Mouse (Mus musculus) hindbrain, embryonic 15.5 days (tissue): ENCODE results near the gene Nuak2. TPM values are rescaled to one million over a fixed set of nuclear protein-coding genes. Genes with fewer than 3 reads are reported as not detected.
"Not testable (repeated sequence)": the region's sequence is repeated elsewhere in the genome, so short reads cannot be mapped to it uniquely, and the experiment has no call there.

Experiments
- ATAC-seq: fragments of 200-750 bp; cut with Nextera tagmentation; 2 replicates; pipeline ENCODE4 v1.8.0; 2017; ENCODE audit warnings: low read depth, moderate number of reproducible peaks, moderate TSS enrichment; ENCODE audit not compliant: low FRiP score
- H3K27ac ChIP-seq: fragments of 300-500 bp; sonication (generic); replicated peaks from 2 replicates; pipeline ENCODE4 v1.5.1; 2015; ENCODE audit warnings: mild to moderate bottlenecking, inconsistent platforms
- H3K27me3 ChIP-seq: fragments of 300-500 bp; sonication (generic); 2 replicates; pipeline ENCODE4 v1.6.1; 2015; ENCODE audit warnings: control low read depth, inconsistent platforms
- H3K36me3 ChIP-seq: fragments of 300-500 bp; sonication (generic); 2 replicates; pipeline ENCODE4 v1.6.1; 2015; ENCODE audit warnings: control low read depth, inconsistent platforms
- H3K4me1 ChIP-seq: fragments of 300-500 bp; sonication (generic); replicated peaks from 2 replicates; pipeline ENCODE4 v1.6.1; 2015; ENCODE audit warnings: control low read depth, inconsistent platforms
- H3K4me2 ChIP-seq: fragments of 300-500 bp; sonication (generic); 2 replicates; pipeline ENCODE4 v1.6.1; 2015; ENCODE audit warnings: moderate library complexity, mild to moderate bottlenecking, inconsistent platforms
- H3K4me3 ChIP-seq: fragments of 300-500 bp; sonication (generic); 2 replicates; pipeline ENCODE4 v1.5.1; 2015; ENCODE audit warnings: mild to moderate bottlenecking, inconsistent platforms
- H3K9ac ChIP-seq: fragments of 300-500 bp; sonication (generic); 2 replicates; pipeline ENCODE4 v1.6.1; 2015; ENCODE audit warnings: inconsistent platforms
- H3K9me3 ChIP-seq: fragments of 300-500 bp; sonication (generic); 2 replicates; pipeline ENCODE4 v1.6.1; 2016; ENCODE audit warnings: control low read depth, inconsistent platforms
- WGBS: fragments of 180-500 bp; shearing (Covaris S2); methylation state at CpG from one replicate; pipeline ENCODE4 v1.1.7; 2015; 5-methylcytosine and 5-hydroxymethylcytosine counted together
- polyA plus RNA-seq: library from polyadenylated mRNA; unstranded; fragments of >200 nt; fragmentation: Nextera tagmentation; extraction: Ambion mirVana; gene quantifications from 2 replicates; pipeline ENCODE4 v1.2.1, GENCODE M21; 2015

Nuak2 gene
- polyA plus RNA-seq, 1 experiment from 2014 or later: 12.9 TPM

DNA sequence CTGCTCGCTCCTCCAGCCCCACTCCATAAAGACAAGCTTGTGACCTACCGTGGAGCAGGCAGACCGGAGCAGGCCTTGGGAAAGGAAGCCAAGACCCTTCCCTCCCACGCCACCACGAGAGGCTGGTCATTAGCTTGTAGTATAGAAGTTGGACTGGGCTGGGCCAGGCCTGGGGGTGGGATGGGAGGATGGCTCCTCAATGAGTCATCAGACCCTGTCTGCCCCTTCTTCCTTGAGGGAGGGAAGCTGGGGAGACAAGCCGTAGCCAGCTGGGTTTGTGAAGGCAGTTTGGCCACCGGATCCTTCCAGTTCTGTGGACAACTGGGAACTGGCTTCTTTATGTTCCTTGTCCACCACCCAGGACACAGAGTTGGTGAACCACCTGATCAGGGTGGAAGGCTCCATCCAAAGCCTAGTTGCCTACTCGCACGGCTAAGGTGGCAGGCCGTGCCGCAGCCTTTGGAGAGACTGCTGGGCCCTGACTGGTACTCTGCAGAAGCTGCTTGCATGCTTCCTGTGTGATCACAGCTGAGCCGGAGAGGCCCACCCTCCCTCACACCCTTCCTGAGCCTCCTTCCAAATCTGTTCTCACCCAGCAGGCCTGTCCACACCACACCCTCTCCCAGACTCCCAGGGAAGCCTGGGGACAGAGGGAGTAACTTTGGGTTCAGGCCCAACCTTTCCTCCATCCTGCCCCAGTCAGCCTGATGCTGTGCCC, 30.4 kb downstream of the Nuak2 start:
- ATAC-seq: no peak
- H3K4me3 ChIP-seq: no peak overlapping the region
- no peaks in the 10 kb centered on the region for H3K36me3 ChIP-seq
- H3K27me3 ChIP-seq: no peaks in the 10 kb centered on the region
- H3K9me3 ChIP-seq: no peaks in the 10 kb centered on the region
- H3K4me1 ChIP-seq: no peaks in the 10 kb centered on the region
- H3K9ac ChIP-seq: no peak overlapping the region
- no peak overlapping the region for H3K27ac ChIP-seq
- H3K4me2 ChIP-seq: no peak overlapping the region
- WGBS: 89% methylated on average over 12 of the region's 12 CpGs

DNA sequence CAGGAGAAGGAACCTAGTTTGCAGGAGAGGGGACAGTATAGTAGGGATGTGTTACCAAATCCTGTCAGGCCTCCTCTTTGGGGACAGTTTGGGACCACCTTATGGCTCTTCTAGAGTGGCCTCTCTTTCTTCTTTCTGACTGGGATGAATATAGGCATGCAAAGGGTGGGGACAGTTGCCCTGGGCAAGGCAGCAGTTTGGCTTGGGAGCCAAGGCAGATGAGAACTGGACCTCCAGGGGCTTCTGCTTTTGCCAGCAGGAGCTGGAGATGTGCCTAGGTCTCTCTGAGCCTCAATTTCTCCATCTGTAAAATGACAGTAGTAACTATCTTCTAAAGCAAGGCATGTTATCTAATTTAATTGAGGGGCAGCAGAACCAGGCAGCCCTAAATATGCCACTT, 31.0 kb downstream of the Nuak2 start:
- Histone ChIP-seq H3K4me3 (no peak overlapping the region), H3K9me3 (no peaks in the 10 kb centered on the region)

DNA sequence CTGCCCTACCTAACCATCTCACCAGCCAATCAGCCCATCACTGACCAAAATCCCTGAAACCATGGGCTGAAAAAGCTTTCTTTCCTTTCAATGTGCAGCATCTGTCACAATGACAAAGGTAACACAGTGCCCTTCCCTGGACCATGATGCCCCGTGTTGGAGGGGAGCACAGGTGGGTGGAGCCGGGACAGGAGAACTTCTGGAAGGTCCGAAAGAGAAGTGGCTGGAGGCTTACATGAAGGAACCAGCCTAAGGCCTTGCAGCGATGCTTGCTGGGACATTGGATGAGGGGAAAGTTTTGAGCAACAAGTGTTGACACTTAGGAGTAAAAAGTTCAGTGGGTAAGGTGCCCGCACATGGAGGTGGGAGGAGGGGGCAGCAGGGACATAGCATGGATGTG, 32.5 kb downstream of the Nuak2 start:
- no peak for ATAC-seq
- Histone ChIP-seq H3K27me3 (no peaks in the 10 kb centered on the region), H3K9ac (no peak overlapping the region), H3K4me3 (no peak overlapping the region), H3K4me2 (no peak overlapping the region), H3K27ac (no peak overlapping the region), H3K4me1 (no peaks in the 10 kb centered on the region), H3K9me3 (no peaks in the 10 kb centered on the region), H3K36me3 (no peaks in the 10 kb centered on the region)
- 89% methylated on average over 5 of the region's 5 CpGs for whole genome bisulfite sequencing

More for the DNA sequence above, 31.0 kb downstream of the Nuak2 start:
- H3K27ac ChIP-seq: no peak overlapping the region
- no peaks in the 10 kb centered on the region for H3K36me3 ChIP-seq
- no peak overlapping the region for H3K4me2 ChIP-seq
- no peaks in the 10 kb centered on the region for H3K27me3 ChIP-seq
- ATAC-seq: no peak
- no peaks in the 10 kb centered on the region for H3K4me1 ChIP-seq
- H3K9ac ChIP-seq: no peak overlapping the region

DNA sequence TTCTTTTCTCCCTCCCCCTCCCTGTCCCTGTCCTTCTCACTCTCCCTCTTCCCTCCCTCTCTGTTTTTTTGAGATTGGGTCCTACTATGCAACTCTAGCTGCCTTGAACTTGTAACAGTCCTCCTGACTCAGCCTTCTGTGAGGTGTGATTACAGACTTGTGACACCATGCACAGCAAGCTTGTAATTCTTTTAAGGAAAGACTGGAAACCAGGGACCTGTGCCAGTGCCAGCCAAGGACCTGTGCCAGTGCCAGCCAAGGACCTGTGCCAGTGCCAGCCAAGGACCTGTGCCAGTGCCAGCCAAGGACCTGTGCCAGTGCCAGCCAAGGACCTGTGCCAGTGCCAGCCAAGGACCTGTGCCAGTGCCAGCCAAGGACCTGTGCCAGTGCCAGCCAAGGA, 33.1 kb downstream of the Nuak2 start:
- ATAC-seq, H3K27me3 ChIP-seq, H3K4me3 ChIP-seq, H3K4me2 ChIP-seq, H3K9me3 ChIP-seq, H3K4me1 ChIP-seq, H3K9ac ChIP-seq, H3K27ac ChIP-seq, H3K36me3 ChIP-seq: not testable (repeated sequence)

DNA sequence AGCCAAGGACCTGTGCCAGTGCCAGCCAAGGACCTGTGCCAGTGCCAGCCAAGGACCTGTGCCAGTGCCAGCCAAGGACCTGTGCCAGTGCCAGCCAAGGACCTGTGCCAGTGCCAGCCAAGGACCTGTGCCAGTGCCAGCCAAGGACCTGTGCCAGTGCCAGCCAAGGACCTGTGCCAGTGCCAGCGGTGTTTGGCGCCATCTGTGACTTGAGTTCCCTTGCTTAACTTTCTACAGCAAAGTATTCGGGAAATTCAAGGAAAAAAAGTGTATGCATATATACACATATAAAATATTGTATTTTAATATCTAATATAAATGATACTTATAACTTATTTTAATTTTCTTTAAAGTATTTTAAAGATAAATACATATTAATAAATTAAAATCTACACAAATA, 33.7 kb downstream of the Nuak2 start:
- not testable (repeated sequence) for H3K4me1 ChIP-seq, ATAC-seq, H3K36me3 ChIP-seq, H3K9ac ChIP-seq, H3K27ac ChIP-seq, H3K27me3 ChIP-seq, H3K4me3 ChIP-seq, H3K4me2 ChIP-seq, H3K9me3 ChIP-seq
- 91% methylated on average over 3 of the region's 3 CpGs for WGBS

DNA sequence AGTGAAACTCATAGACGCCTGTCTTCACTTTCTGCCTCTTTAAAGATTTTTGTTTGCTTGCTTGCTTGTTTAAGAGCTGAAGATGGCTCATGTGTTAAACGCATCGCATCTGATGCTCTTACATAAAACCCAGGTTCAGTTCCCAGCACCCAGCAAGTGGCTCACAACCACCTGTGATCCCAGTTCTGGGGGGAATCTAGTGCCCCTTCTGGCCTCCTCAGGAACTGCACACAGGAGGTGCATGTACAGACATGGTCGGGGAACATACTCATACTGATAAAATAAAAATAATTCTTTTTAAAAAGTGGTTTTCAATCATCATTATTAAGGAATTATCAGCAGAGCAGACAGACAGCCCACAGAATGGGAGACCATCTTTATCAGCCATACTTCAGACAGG, 35.1 kb downstream of the Nuak2 start:
- no peaks in the 10 kb centered on the region for H3K27me3 ChIP-seq
- no peaks in the 10 kb centered on the region for H3K9me3 ChIP-seq
- ATAC-seq: no peak
- H3K4me3 ChIP-seq: no peak overlapping the region
- WGBS: 91% methylated on average over 4 of the region's 4 CpGs
- H3K36me3 ChIP-seq: no peaks in the 10 kb centered on the region
- no peak overlapping the region for H3K27ac ChIP-seq
- peaks cover 9% of the 10 kb centered on the region for H3K4me1 ChIP-seq
- no peak overlapping the region for H3K9ac ChIP-seq
- H3K4me2 ChIP-seq: no peak overlapping the region

DNA sequence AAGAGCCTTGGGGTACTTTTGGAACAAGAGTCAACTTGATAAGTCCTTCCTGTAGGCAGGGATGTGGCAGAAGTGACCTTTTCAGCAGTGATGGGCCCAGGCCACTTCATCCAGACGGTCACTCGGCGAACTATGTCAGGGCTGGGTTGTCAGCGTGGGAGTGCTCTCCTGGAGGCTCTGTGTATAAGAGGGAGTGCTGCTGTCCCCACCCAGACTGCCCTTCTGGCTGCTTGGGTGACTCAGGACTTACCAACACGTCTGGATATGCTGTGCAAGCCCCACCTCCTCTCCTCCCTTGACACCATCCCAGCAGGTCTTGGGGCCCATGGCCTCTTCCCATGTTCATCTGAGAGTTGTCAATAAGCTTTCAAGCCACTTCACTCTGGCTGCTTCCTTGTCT, 37.5 kb downstream of the Nuak2 start:
- 77% methylated on average over 5 of the region's 5 CpGs for WGBS
- Histone ChIP-seq H3K4me1 (peaks cover 11% of the 10 kb centered on the region), H3K4me3 (no peak overlapping the region), H3K27ac (no peak overlapping the region), H3K9ac (no peak overlapping the region), H3K9me3 (no peaks in the 10 kb centered on the region), H3K27me3 (no peaks in the 10 kb centered on the region), H3K4me2 (no peak overlapping the region), H3K36me3 (peaks cover 9% of the 10 kb centered on the region)
- no peak for ATAC-seq

DNA sequence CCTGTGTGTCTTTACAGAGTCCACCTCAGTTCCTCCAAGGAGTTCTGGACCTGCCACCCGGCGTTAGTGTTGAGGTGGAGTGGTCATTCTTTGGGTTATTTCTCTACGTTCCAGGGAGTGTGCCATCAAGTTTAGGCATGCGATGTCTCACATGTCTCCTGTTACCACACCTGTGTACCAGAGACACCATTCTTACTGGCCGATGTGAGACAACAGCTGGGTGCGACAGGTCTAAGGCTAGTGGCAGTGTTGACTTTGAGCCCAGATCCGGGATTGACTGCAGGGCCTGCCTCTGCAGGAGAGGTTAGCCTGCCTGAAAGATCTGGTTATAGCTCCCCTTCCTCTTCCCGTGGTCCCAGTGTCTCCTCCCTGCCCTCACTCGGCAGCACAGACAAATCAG, 38.3 kb downstream of the Nuak2 start:
- Histone ChIP-seq H3K4me1 (peaks cover 11% of the 10 kb centered on the region), H3K27me3 (no peaks in the 10 kb centered on the region), H3K9me3 (no peaks in the 10 kb centered on the region), H3K27ac (no peak overlapping the region), H3K4me3 (no peak overlapping the region), H3K4me2 (no peak overlapping the region), H3K36me3 (peaks cover 18% of the 10 kb centered on the region), H3K9ac (no peak overlapping the region)
- no peak for ATAC-seq
- WGBS: 82% methylated on average over 9 of the region's 9 CpGs

DNA sequence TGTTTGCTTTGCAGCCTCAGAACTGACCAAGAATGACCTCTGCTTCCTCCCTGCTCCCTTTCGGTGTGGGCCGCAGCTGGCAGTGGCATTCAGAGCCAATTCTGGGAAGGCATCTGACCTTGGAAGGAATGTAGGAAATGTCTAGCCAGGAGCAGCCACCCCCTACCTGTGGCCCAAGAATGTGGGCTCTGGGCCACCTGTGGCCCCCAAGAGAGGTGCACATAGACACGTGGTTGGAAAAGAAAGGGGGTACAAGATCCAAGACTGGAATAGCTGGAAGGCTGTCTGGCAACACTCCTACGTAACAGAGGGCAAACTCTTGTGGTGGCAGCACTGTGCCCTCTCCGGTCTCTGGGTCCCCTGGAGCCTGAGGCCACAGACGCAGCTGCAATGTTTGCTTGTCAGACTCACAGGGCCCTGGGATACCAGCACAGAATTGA, 39.3 kb downstream of the Nuak2 start:
- H3K9me3 ChIP-seq: no peaks in the 10 kb centered on the region
- no peak overlapping the region for H3K4me2 ChIP-seq
- WGBS: 33% methylated on average over 6 of the region's 6 CpGs
- peaks cover 27% of the 10 kb centered on the region for H3K36me3 ChIP-seq
- peak overlapping the region; percentile 63; the same call in 1 of the 2 replicates for H3K27ac ChIP-seq
- no peak overlapping the region for H3K4me3 ChIP-seq
- 0 out of 2 replicates have a peak, but pooled peaks have one; percentile 16 for ATAC-seq
- no peaks in the 10 kb centered on the region for H3K27me3 ChIP-seq
- H3K4me1 ChIP-seq: peaks cover 11% of the 10 kb centered on the region
- no peak overlapping the region for H3K9ac ChIP-seq

DNA sequence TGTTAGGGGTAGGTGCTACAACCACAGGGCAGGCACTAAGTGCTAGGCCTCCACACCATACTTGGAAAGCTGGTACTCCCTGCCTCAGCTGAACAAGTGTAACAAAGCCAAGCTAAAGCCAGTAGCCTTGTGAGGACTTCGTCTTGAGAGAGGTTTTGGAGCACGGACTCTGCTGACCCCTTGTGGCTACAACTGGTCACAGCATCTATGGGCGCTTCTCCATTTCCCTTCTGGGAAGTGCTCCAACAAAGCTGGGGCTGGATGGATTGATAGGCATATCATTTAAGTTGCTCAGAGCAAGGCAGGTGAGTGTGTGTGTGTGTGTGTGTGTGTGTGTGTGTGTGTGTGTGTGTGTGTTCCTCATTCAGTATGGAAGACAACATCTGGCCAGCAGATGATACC, 39.9 kb downstream of the Nuak2 start:
- Histone ChIP-seq H3K9ac (no peak overlapping the region), H3K4me1 (peaks cover 11% of the 10 kb centered on the region), H3K4me3 (no peak overlapping the region), H3K36me3 (peaks cover 34% of the 10 kb centered on the region), H3K4me2 (no peak overlapping the region), H3K9me3 (no peaks in the 10 kb centered on the region), H3K27ac (peak overlapping the region; percentile 63; the same call in 1 of the 2 replicates), H3K27me3 (no peaks in the 10 kb centered on the region)
- ATAC-seq: peak; percentile 55
- WGBS: 1% methylated on average over 3 of the region's 3 CpGs

DNA sequence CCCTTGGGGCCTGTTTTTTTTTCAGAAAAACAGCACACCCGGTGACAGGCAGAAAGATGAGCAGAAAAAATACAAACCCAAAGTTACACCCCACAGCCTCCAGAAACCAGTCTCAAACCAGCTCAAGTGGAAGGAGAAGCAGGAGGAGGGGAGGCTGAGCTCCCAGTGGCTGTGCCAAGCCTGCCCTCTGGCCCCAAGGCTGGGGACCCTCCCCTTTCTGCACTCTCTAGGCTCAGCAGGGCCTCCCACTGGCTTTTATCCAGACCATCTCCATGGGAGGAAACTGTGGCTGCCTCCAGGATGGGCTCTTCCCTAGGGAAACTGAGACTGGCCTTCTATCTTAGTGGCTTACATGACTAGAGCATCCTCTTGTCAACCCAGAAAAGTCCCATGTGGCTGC, 40.9 kb downstream of the Nuak2 start:
- Histone ChIP-seq H3K36me3 (peaks cover 42% of the 10 kb centered on the region), H3K27ac (peak overlapping the region; percentile 15; the same call in 1 of the 2 replicates), H3K4me1 (peaks cover 11% of the 10 kb centered on the region), H3K4me2 (no peak overlapping the region), H3K9me3 (no peaks in the 10 kb centered on the region), H3K9ac (no peak overlapping the region), H3K27me3 (no peaks in the 10 kb centered on the region), H3K4me3 (no peak overlapping the region)
- 73% methylated on average over 1 of the region's 1 CpGs for WGBS
- no peak for ATAC-seq

DNA sequence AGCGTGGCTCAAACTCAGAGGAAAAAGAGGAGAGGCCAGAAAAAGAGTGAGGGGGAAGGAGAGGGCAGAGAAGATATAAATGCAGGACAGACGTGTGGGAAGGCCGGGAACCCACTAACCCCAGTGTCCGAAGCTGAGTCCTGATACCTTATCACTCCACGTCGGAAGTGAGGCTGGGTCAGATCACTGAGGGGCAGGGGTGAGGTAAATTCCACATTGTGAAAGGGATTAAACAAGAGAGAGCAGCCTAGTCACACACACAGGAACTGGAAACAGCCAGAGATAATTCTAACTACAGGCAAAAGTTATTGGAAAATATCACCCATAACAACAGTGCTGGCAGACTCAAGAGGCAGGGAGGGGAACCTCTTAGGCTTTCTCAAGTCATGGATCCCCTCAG, 46.0 kb downstream of the Nuak2 start:
- ATAC-seq: no peak
- peaks cover 15% of the 10 kb centered on the region for H3K4me1 ChIP-seq
- no peaks in the 10 kb centered on the region for H3K9me3 ChIP-seq
- no peaks in the 10 kb centered on the region for H3K27me3 ChIP-seq
- no peak overlapping the region for H3K4me3 ChIP-seq
- no peak overlapping the region for H3K9ac ChIP-seq
- no peak overlapping the region for H3K27ac ChIP-seq
- peaks cover 40% of the 10 kb centered on the region for H3K36me3 ChIP-seq
- no peak overlapping the region for H3K4me2 ChIP-seq
- WGBS: 88% methylated on average over 6 of the region's 6 CpGs

DNA sequence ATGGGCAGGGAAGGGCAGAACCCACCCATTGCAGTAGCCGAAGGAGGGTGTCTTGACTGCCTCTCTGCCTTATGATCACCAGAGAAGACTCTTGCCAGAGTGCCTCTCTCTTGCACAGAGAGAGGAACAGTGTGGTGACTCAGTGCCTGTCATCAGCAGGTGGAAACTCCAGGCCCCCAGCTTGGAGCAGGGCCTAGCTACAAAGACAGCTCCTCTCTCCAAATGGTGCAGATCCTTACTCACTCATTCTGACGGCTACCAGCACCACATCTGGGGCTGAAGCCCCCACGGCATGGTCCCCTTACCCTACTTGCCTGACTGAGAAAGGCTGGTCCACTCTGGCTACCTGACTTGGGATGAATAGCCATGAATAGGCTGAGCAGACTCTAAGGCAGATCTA, 48.5 kb downstream of the Nuak2 start:
- no peak overlapping the region for H3K4me2 ChIP-seq
- H3K9me3 ChIP-seq: no peaks in the 10 kb centered on the region
- ATAC-seq: no peak
- peaks cover 23% of the 10 kb centered on the region for H3K36me3 ChIP-seq
- H3K27me3 ChIP-seq: no peaks in the 10 kb centered on the region
- 86% methylated on average over 3 of the region's 3 CpGs for WGBS
- H3K9ac ChIP-seq: no peak overlapping the region
- peaks cover 21% of the 10 kb centered on the region for H3K4me1 ChIP-seq
- no peak overlapping the region for H3K4me3 ChIP-seq
- H3K27ac ChIP-seq: no peak overlapping the region
